Mouse (Mus musculus) erythroblast, embryonic 14.5 days (primary cell): Measurements from ENCODE around the gene Snx15.

Experiments used
- GATA1 ChIP-seq: IDR thresholded peaks from 2 replicates; pipeline ENCODE4 v1.6.1; 2012; ENCODE audit warnings: low read length, inconsistent platforms, mixed read lengths
- TAL1 ChIP-seq: IDR thresholded peaks from 3 replicates; pipeline ENCODE4 v1.6.1; 2012; ENCODE audit warnings: low read length, inconsistent platforms, mixed read lengths

DNA sequence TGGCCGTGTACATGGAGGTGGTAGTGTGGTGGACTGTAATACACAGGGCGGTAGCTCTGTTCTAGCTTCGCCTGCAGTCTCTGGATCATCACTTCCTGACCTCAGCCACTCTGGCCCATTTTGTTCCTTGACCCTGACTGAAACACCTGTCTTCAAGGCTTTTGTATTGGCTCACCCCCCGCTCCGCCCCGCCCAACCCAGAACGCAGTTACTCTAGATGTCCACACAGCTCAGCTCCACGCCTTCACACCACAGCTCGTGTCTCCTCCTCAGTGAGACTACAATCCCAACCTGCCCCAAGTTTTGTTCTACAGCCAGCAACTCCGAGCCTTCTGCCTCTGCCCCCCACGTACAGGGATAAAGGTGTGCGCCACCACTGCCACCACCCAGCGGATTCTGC is 39.3 kb downstream of the Snx15 start:
- TF ChIP-seq GATA1 (no peak), TAL1 (no peak)
